Mouse (Mus musculus): ENCODE results near the gene Cstad. TPM values are rescaled to one million over a fixed set of nuclear protein-coding genes. Genes with fewer than 3 reads are reported as not detected.

The Cstad gene
- polyA plus RNA-seq, 1 experiment from 2014 or later = 1.7 TPM

GRCm38 (mm10) chr2:30629038-30629761 is 34.4 kb downstream of the Cstad start:
- Histone ChIP-seq H3K27ac (peak overlapping the region; percentile 78), H3K4me1 (replicated peaks) (peaks cover 28% of the 10 kb centered on the region), H3K36me3 (no peaks in the 10 kb centered on the region), H3K4me3 (replicated peaks) (no peak overlapping the region), H3K9me3 (no peaks in the 10 kb centered on the region), H3K4me2 (no peak overlapping the region; the same call in 1 of the 2 replicates), H3K9ac (replicated peaks) (no peak overlapping the region), H3K27me3 (no peaks in the 10 kb centered on the region)
- WGBS = 46% methylated on average over 14 of the region's 14 CpGs
- no peak for ATAC-seq (ENCODE audit: insufficient number of reproducible peaks, insufficient read depth, low FRiP score, low TSS enrichment, low read depth)

- Histone ChIP-seq H3K4me1 (replicated peaks) (peaks cover 28% of the 10 kb centered on the region), H3K9ac (replicated peaks) (no peak overlapping the region), H3K36me3 (no peaks in the 10 kb centered on the region), H3K4me3 (replicated peaks) (no peak overlapping the region), H3K27me3 (no peaks in the 10 kb centered on the region), H3K9me3 (no peaks in the 10 kb centered on the region), H3K27ac (peak overlapping the region; percentile 78; the same call in 1 of the 2 replicates), H3K4me2 (no peak overlapping the region)
- 73% methylated on average over 4 of the region's 4 CpGs for WGBS
- ATAC-seq (ENCODE audit: insufficient number of reproducible peaks, insufficient read depth, low FRiP score, low TSS enrichment, low read depth) = no peak
Measured at GRCm38 (mm10) chr2:30629860-30630259, 35.0 kb downstream of the Cstad start.

- Histone ChIP-seq H3K9ac (replicated peaks) (no peak overlapping the region), H3K9me3 (no peaks in the 10 kb centered on the region), H3K4me3 (replicated peaks) (no peak overlapping the region), H3K36me3 (no peaks in the 10 kb centered on the region), H3K27me3 (no peaks in the 10 kb centered on the region), H3K4me2 (no peak overlapping the region), H3K4me1 (replicated peaks) (peaks cover 41% of the 10 kb centered on the region), H3K27ac (peak overlapping the region; percentile 50; the same call in 1 of the 2 replicates)
- WGBS = 83% methylated on average over 5 of the region's 5 CpGs
- no peak for ATAC-seq (ENCODE audit: insufficient number of reproducible peaks, insufficient read depth, low FRiP score, low TSS enrichment, low read depth)
Measured at GRCm38 (mm10) chr2:30636266-30636671, 41.4 kb downstream of the Cstad start.

DNA sequence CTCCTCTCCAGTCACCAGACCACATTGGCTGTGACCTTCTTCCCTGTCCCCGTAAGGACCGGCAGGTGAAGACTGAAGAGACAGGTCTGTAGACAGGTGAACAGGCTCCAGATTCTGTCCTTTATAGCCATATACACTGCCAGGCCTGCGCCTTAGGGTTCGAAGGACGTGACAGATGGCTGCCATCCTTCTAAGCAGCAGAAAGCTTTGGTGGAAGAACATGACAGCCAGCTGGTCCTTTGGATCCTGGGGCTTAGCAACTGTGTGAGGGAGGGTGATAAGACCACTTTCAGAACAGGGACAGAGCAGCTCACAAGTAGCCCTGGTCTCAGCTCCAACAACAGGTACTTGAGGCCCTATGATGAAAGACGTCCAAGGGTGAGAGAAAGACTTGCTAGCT is 43.2 kb downstream of the Cstad start:
- H3K36me3 ChIP-seq = no peaks in the 10 kb centered on the region
- H3K4me2 ChIP-seq = no peak overlapping the region
- H3K4me3 ChIP-seq (replicated peaks) = no peak overlapping the region
- no peaks in the 10 kb centered on the region for H3K9me3 ChIP-seq
- H3K27me3 ChIP-seq = no peaks in the 10 kb centered on the region
- H3K4me1 ChIP-seq (replicated peaks) = peaks cover 43% of the 10 kb centered on the region
- no peak overlapping the region for H3K9ac ChIP-seq (replicated peaks)
- 87% methylated on average over 6 of the region's 6 CpGs for WGBS
- H3K27ac ChIP-seq = no peak overlapping the region
- no peak for ATAC-seq (ENCODE audit: insufficient number of reproducible peaks, insufficient read depth, low FRiP score, low TSS enrichment, low read depth)

GRCm38 (mm10) chr2:30640021-30640481 is 45.2 kb downstream of the Cstad start:
- peaks cover 44% of the 10 kb centered on the region for H3K4me1 ChIP-seq (replicated peaks)
- WGBS = 9% methylated on average over 11 of the region's 11 CpGs
- no peaks in the 10 kb centered on the region for H3K27me3 ChIP-seq
- no peaks in the 10 kb centered on the region for H3K36me3 ChIP-seq
- ATAC-seq (ENCODE audit: insufficient number of reproducible peaks, insufficient read depth, low FRiP score, low TSS enrichment, low read depth) = peak; percentile 64; the same call in 1 of the 2 replicates
- H3K9ac ChIP-seq (replicated peaks) = no peak overlapping the region
- peak overlapping the region; percentile 22; the same call in 1 of the 2 replicates for H3K4me2 ChIP-seq
- no peaks in the 10 kb centered on the region for H3K9me3 ChIP-seq
- peak overlapping the region; percentile 90 for H3K27ac ChIP-seq
- no peak overlapping the region for H3K4me3 ChIP-seq (replicated peaks)

- Histone ChIP-seq H3K27me3 (no peaks in the 10 kb centered on the region), H3K4me1 (replicated peaks) (peaks cover 47% of the 10 kb centered on the region), H3K4me2 (no peak overlapping the region), H3K27ac (no peak overlapping the region), H3K4me3 (replicated peaks) (no peak overlapping the region), H3K9me3 (no peaks in the 10 kb centered on the region), H3K36me3 (no peaks in the 10 kb centered on the region), H3K9ac (replicated peaks) (no peak overlapping the region)
- WGBS = 12% methylated on average over 5 of the region's 5 CpGs
- no peak for ATAC-seq (ENCODE audit: insufficient number of reproducible peaks, insufficient read depth, low FRiP score, low TSS enrichment, low read depth)
Measured at GRCm38 (mm10) chr2:30642810-30643209, 48.0 kb downstream of the Cstad start.

GRCm38 (mm10) chr2:30643422-30643821 is 48.6 kb downstream of the Cstad start:
- Histone ChIP-seq H3K4me1 (replicated peaks) (peaks cover 53% of the 10 kb centered on the region), H3K27ac (no peak overlapping the region), H3K9me3 (no peaks in the 10 kb centered on the region), H3K27me3 (no peaks in the 10 kb centered on the region), H3K4me3 (replicated peaks) (no peak overlapping the region), H3K36me3 (no peaks in the 10 kb centered on the region), H3K9ac (replicated peaks) (no peak overlapping the region), H3K4me2 (no peak overlapping the region)
- WGBS = 76% methylated on average over 7 of the region's 7 CpGs
- ATAC-seq (ENCODE audit: insufficient number of reproducible peaks, insufficient read depth, low FRiP score, low TSS enrichment, low read depth) = no peak

- no peaks in the 10 kb centered on the region for H3K27me3 ChIP-seq
- H3K27ac ChIP-seq = peak overlapping the region; percentile 88
- peak overlapping the region; percentile 46 for H3K4me2 ChIP-seq
- peaks cover 53% of the 10 kb centered on the region for H3K4me1 ChIP-seq (replicated peaks)
- H3K4me3 ChIP-seq (replicated peaks) = no peak overlapping the region
- peak overlapping the region; percentile 48 for H3K9ac ChIP-seq (replicated peaks)
- ATAC-seq (ENCODE audit: insufficient number of reproducible peaks, insufficient read depth, low FRiP score, low TSS enrichment, low read depth) = peak; percentile 37; the same call in 1 of the 2 replicates
- 25% methylated on average over 5 of the region's 5 CpGs for WGBS
- H3K9me3 ChIP-seq = no peaks in the 10 kb centered on the region
- no peaks in the 10 kb centered on the region for H3K36me3 ChIP-seq
Measured at GRCm38 (mm10) chr2:30646833-30647232, 52.0 kb downstream of the Cstad start.

DNA sequence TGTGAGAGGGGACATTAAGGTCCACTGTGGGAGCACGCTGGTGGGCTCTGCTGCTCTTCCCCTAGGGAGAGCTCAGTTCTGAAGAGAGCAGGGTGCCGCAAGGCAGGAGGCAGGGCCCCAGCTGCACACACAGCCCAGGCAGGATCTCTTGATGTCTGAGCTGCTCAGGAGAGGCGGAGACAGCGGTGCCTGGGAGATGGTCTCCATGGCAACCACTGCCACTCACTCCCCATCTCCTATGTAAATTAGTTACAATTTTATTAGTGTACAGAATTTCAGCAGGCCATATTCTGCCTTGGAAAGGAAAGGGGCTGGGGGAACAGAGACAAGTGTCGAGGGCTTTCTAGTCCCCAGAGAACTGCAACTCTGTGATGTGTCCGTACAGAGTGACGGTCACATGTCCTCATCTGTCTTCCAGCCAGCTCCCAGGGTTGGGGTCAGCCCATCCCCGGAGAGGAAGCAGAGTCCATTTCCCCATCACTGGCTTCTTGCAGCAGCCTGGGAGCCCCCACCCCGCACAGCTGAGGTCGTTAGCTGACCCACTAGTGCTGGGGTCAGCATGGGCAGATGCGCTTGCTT is 52.6 kb downstream of the Cstad start:
- H3K4me1 ChIP-seq (replicated peaks) = peaks cover 57% of the 10 kb centered on the region

GRCm38 (mm10) chr2:30647882-30648494 is 53.1 kb downstream of the Cstad start:
- no peaks in the 10 kb centered on the region for H3K9me3 ChIP-seq
- peak overlapping the region; percentile 83 for H3K27ac ChIP-seq
- H3K4me2 ChIP-seq = peak overlapping the region; percentile 46
- H3K27me3 ChIP-seq = no peaks in the 10 kb centered on the region
- H3K36me3 ChIP-seq = no peaks in the 10 kb centered on the region
- 26% methylated on average over 13 of the region's 13 CpGs for WGBS
- H3K9ac ChIP-seq (replicated peaks) = peak overlapping the region; percentile 37
- ATAC-seq (ENCODE audit: insufficient number of reproducible peaks, insufficient read depth, low FRiP score, low TSS enrichment, low read depth) = 0 out of 2 replicates have a peak, but pooled peaks have one; percentile 13
- H3K4me3 ChIP-seq (replicated peaks) = no peak overlapping the region
- H3K4me1 ChIP-seq (replicated peaks) = peaks cover 57% of the 10 kb centered on the region

More for the DNA sequence above, 52.6 kb downstream of the Cstad start:
- no peak overlapping the region for H3K4me3 ChIP-seq (replicated peaks)
- 5% methylated on average over 11 of the region's 11 CpGs for WGBS
- peak; percentile 65 for ATAC-seq (ENCODE audit: insufficient number of reproducible peaks, insufficient read depth, low FRiP score, low TSS enrichment, low read depth)
- H3K27ac ChIP-seq = peak overlapping the region; percentile 88
- H3K9me3 ChIP-seq = no peaks in the 10 kb centered on the region
- H3K4me2 ChIP-seq = peak overlapping the region; percentile 46
- H3K27me3 ChIP-seq = no peaks in the 10 kb centered on the region
- H3K36me3 ChIP-seq = no peaks in the 10 kb centered on the region
- peak overlapping the region; percentile 48 for H3K9ac ChIP-seq (replicated peaks)

DNA sequence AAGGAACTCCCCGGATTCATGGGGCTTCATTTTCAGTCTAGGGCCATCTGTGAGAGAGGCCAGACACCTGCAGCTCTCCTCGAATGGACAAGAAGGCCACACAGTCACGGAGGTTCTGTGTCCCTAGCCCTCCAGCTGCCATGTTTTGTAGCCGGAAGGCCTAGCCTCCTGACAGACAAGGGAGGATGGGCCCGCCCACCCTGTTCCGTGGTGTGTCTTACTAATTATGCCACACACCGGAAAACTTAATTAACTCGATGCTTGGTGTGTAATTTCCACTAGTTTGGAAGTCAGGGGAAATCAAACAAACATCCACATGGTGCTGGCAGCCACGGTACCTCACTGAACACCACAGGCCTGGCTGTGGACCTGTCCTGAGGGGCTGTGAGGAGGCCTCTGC is 55.4 kb downstream of the Cstad start:
- Histone ChIP-seq H3K9me3 (no peaks in the 10 kb centered on the region), H3K4me2 (no peak overlapping the region), H3K9ac (replicated peaks) (no peak overlapping the region), H3K36me3 (no peaks in the 10 kb centered on the region), H3K4me1 (replicated peaks) (peaks cover 72% of the 10 kb centered on the region), H3K27me3 (no peaks in the 10 kb centered on the region), H3K4me3 (replicated peaks) (no peak overlapping the region), H3K27ac (peak overlapping the region; percentile 71)
- 59% methylated on average over 9 of the region's 9 CpGs for WGBS
- no peak for ATAC-seq (ENCODE audit: insufficient number of reproducible peaks, insufficient read depth, low FRiP score, low TSS enrichment, low read depth)

Data from limb, embryonic 12.5 days (tissue).